Mouse (Mus musculus) MEL (cell line): ENCODE results near the gene Atp2a3. TPM values are rescaled to one million over a fixed set of nuclear protein-coding genes. Genes with fewer than 3 reads are reported as not detected.
A peak's percentile ranks its signal among the peaks of the same experiment; 100 is the strongest.

ENCODE experiments used
- DNase-seq: peaks from one replicate; pipeline ENCODE4 v3.0.0; 2011; ENCODE audit warnings: low read depth, low spot score
- H3K27ac ChIP-seq: 2 replicates; pipeline ENCODE4 v1.5.1; 2012; ENCODE audit warnings: low read depth, mild to moderate bottlenecking, control low read depth, low read length, moderate library complexity; ENCODE audit not compliant: control insufficient read depth
- H3K27me3 ChIP-seq, 2 experiments: fragments of 150-350 bp in 1 of 2; sonication (generic) in 1 of 2; 2 replicates each; pipeline ENCODE4 v1.6.1; 2012; ENCODE audit warnings: low read length in 2 of 2, mild to moderate bottlenecking in 2 of 2, improper control_type of control experiment in 1 of 2, moderate library complexity in 1 of 2; ENCODE audit not compliant: insufficient read depth in 2 of 2, control insufficient read depth in 1 of 2
- H3K36me3 ChIP-seq, 2 experiments: 2 replicates each; pipeline ENCODE4 v1.6.1; 2012 to 2014; ENCODE audit warnings: low read length in 2 of 2, improper control_type of control experiment in 1 of 2, inconsistent platforms in 1 of 2, mild to moderate bottlenecking in 1 of 2; ENCODE audit not compliant: insufficient read depth in 2 of 2, control insufficient read depth in 1 of 2
- H3K4me1 ChIP-seq, 2 experiments: fragments of 150-350 bp in 1 of 2; sonication (generic) in 1 of 2; 2 replicates each; pipeline ENCODE4 v1.6.1; 2012; ENCODE audit warnings: low read length in 2 of 2, improper control_type of control experiment in 1 of 2, mild to moderate bottlenecking in 1 of 2; ENCODE audit not compliant: insufficient read depth in 2 of 2, control insufficient read depth in 1 of 2
- H3K4me3 ChIP-seq, 2 experiments: fragments of 150-350 bp in 1 of 2; sonication (generic) in 1 of 2; 2 replicates each; pipeline ENCODE4 v1.5.1; 2012; ENCODE audit warnings: low read depth in 2 of 2, low read length in 2 of 2, mild to moderate bottlenecking in 2 of 2, moderate library complexity in 2 of 2, control low read depth in 1 of 2, improper control_type of control experiment in 1 of 2; ENCODE audit not compliant: control insufficient read depth in 1 of 2, insufficient read depth in 1 of 2
- H3K79me2 ChIP-seq: 2 replicates; pipeline ENCODE4 v1.6.1; 2012; ENCODE audit warnings: mild to moderate bottlenecking, low read length, moderate library complexity; ENCODE audit not compliant: control insufficient read depth, poor library complexity, insufficient read depth
- H3K9ac ChIP-seq: 2 replicates; pipeline ENCODE4 v1.6.1; 2012; ENCODE audit warnings: low read depth, mild to moderate bottlenecking, control low read depth, low read length, moderate library complexity; ENCODE audit not compliant: control insufficient read depth, poor library complexity, severe bottlenecking
- H3K9me3 ChIP-seq: fragments of 150-350 bp; sonication (generic); replicated peaks from 2 replicates; pipeline ENCODE4 v1.6.1; 2012; ENCODE audit warnings: mild to moderate bottlenecking, low read length, improper control_type of control experiment, moderate library complexity; ENCODE audit not compliant: insufficient read depth
- CHD2 ChIP-seq: IDR thresholded peaks from 2 replicates; pipeline ENCODE4 v1.6.1; 2011; ENCODE audit warnings: low read length, improper control_type of control experiment
- CTCF ChIP-seq, 3 experiments: IDR thresholded peaks in 2 of 3; conservative IDR thresholded peaks in 1 of 3; 2 replicates each; pipeline ENCODE4 v1.5.1; 2011 to 2012; ENCODE audit warnings: low read length in 3 of 3, low read depth in 2 of 3, mild to moderate bottlenecking in 2 of 3, improper control_type of control experiment in 1 of 3, inconsistent platforms in 1 of 3, mixed read lengths in 1 of 3, moderate library complexity in 1 of 3; ENCODE audit not compliant: control insufficient read depth in 1 of 3, insufficient read depth in 1 of 3, poor library complexity in 1 of 3, severe bottlenecking in 1 of 3
- ELF1 ChIP-seq: IDR thresholded peaks from 2 replicates; pipeline ENCODE4 v1.6.1; 2014; ENCODE audit warnings: low read depth, mild to moderate bottlenecking, inconsistent platforms, low read length, improper control_type of control experiment, moderate library complexity
- EP300 ChIP-seq, 2 experiments: IDR thresholded peaks; 2 replicates each; pipeline ENCODE4 v1.6.1; 2011; ENCODE audit warnings: improper control_type of control experiment in 2 of 2, low read length in 2 of 2, low read depth in 1 of 2, mild to moderate bottlenecking in 1 of 2
- ETS1 ChIP-seq: IDR thresholded peaks from 2 replicates; pipeline ENCODE4 v1.6.1; 2012; ENCODE audit warnings: low read depth, mild to moderate bottlenecking, inconsistent platforms, low read length, improper control_type of control experiment, moderate library complexity
- GABPA ChIP-seq: IDR thresholded peaks from 2 replicates; pipeline ENCODE4 v1.6.1; 2012; ENCODE audit warnings: low read depth, mild to moderate bottlenecking, inconsistent platforms, low read length, improper control_type of control experiment, moderate library complexity
- GATA1 ChIP-seq: IDR thresholded peaks from 2 replicates; pipeline ENCODE4 v1.6.1; 2011; ENCODE audit warnings: low read depth, low read length, improper control_type of control experiment
- HCFC1 ChIP-seq: IDR thresholded peaks from 2 replicates; pipeline ENCODE4 v1.6.1; 2012; ENCODE audit warnings: low read depth, mild to moderate bottlenecking, inconsistent platforms, low read length, improper control_type of control experiment, moderate library complexity
- JUND ChIP-seq: IDR thresholded peaks from 2 replicates; pipeline ENCODE4 v1.6.1; 2011; ENCODE audit warnings: low read depth, mild to moderate bottlenecking, improper control_type of control experiment, low read length
- KAT2A ChIP-seq: conservative IDR thresholded peaks from 2 replicates; pipeline ENCODE4 v1.6.1; 2012; ENCODE audit warnings: low read depth, low read length, improper control_type of control experiment, inconsistent platforms
- MEF2A ChIP-seq: IDR thresholded peaks from 2 replicates; pipeline ENCODE4 v1.6.1; 2014; ENCODE audit warnings: low read depth, mild to moderate bottlenecking, inconsistent platforms, low read length, improper control_type of control experiment; ENCODE audit not compliant: poor library complexity, insufficient replicate concordance, severe bottlenecking; ENCODE audit errors: extremely low read depth
- MXI1 ChIP-seq: IDR thresholded peaks from 2 replicates; pipeline ENCODE4 v1.6.1; 2011; ENCODE audit warnings: mild to moderate bottlenecking, low read depth, low read length, improper control_type of control experiment
- NELFE ChIP-seq: IDR thresholded peaks from 2 replicates; pipeline ENCODE4 v1.6.1; 2011; ENCODE audit warnings: low read depth, low read length, improper control_type of control experiment
- POLR2A ChIP-seq, 2 experiments: IDR thresholded peaks; 2 replicates each; pipeline ENCODE4 v1.6.1; 2011 to 2012; ENCODE audit warnings: low read length in 2 of 2, mild to moderate bottlenecking in 2 of 2, control low read depth in 1 of 2, improper control_type of control experiment in 1 of 2, low read depth in 1 of 2, moderate library complexity in 1 of 2; ENCODE audit not compliant: control insufficient read depth in 1 of 2, insufficient read depth in 1 of 2, poor library complexity in 1 of 2
- POLR2AphosphoS2 ChIP-seq: IDR thresholded peaks from 2 replicates; pipeline ENCODE4 v1.6.1; 2011; ENCODE audit warnings: low read length, improper control_type of control experiment
- POLR2AphosphoS5 ChIP-seq: IDR thresholded peaks from 2 replicates; pipeline ENCODE4 v1.6.1; 2012; ENCODE audit warnings: low read depth, borderline replicate concordance, mild to moderate bottlenecking, inconsistent platforms, low read length, moderate library complexity, mixed read lengths
- RAD21 ChIP-seq: IDR thresholded peaks from 2 replicates; pipeline ENCODE4 v1.6.1; 2011; ENCODE audit warnings: mild to moderate bottlenecking, low read depth, low read length, improper control_type of control experiment
- RCOR1 ChIP-seq: IDR thresholded peaks from 2 replicates; pipeline ENCODE4 v1.6.1; 2012; ENCODE audit warnings: low read depth, mild to moderate bottlenecking, inconsistent platforms, low read length, improper control_type of control experiment
- SIN3A ChIP-seq: IDR thresholded peaks from 2 replicates; pipeline ENCODE4 v1.6.1; 2012; ENCODE audit warnings: low read length, improper control_type of control experiment, inconsistent platforms
- SMC3 ChIP-seq: IDR thresholded peaks from 2 replicates; pipeline ENCODE4 v1.6.1; 2011; ENCODE audit warnings: low read depth, low read length, improper control_type of control experiment
- TAL1 ChIP-seq: IDR thresholded peaks from 2 replicates; pipeline ENCODE4 v1.6.1; 2012; ENCODE audit warnings: mild to moderate bottlenecking, inconsistent platforms, low read length, moderate library complexity, mixed read lengths
- TCF12 ChIP-seq: IDR thresholded peaks from 2 replicates; pipeline ENCODE4 v1.6.1; 2014; ENCODE audit warnings: low read depth, mild to moderate bottlenecking, inconsistent platforms, low read length, improper control_type of control experiment, moderate library complexity
- USF1 ChIP-seq: IDR thresholded peaks from 2 replicates; pipeline ENCODE4 v1.6.1; 2014; ENCODE audit warnings: low read depth, mild to moderate bottlenecking, inconsistent platforms, low read length, improper control_type of control experiment, moderate library complexity
- ZC3H11A ChIP-seq: IDR thresholded peaks from 2 replicates; pipeline ENCODE4 v1.6.1; 2012; ENCODE audit warnings: low read depth, mild to moderate bottlenecking, inconsistent platforms, low read length, improper control_type of control experiment
- ZKSCAN1 ChIP-seq: IDR thresholded peaks from 2 replicates; pipeline ENCODE4 v1.6.1; 2012; ENCODE audit warnings: low read depth, mild to moderate bottlenecking, inconsistent platforms, low read length, improper control_type of control experiment, moderate library complexity
- ZMIZ1 ChIP-seq: IDR thresholded peaks from 2 replicates; pipeline ENCODE4 v1.6.1; 2012; ENCODE audit warnings: low read depth, mild to moderate bottlenecking, inconsistent platforms, low read length, improper control_type of control experiment, moderate library complexity
- ZNF384 ChIP-seq: IDR thresholded peaks from 2 replicates; pipeline ENCODE4 v1.6.1; 2012; ENCODE audit warnings: low read depth, mild to moderate bottlenecking, inconsistent platforms, low read length, improper control_type of control experiment
- polyA plus RNA-seq, 2 experiments: library from polyadenylated mRNA; stranded (reverse) in 1 of 2; unstranded in 1 of 2; fragments of >175 nt in 1 of 2; fragments of >200 nt in 1 of 2; gene quantifications; 2 replicates each; pipeline versions ENCODE4 v1.2.1 to v1.2.4; 2012; ENCODE audit warnings: low replicate concordance in 2 of 2, low read depth in 1 of 2; ENCODE audit not compliant: insufficient read length in 2 of 2, insufficient read depth in 1 of 2, missing spikeins in 1 of 2
- total RNA-seq: library from RNA; depleted of rRNA; stranded (reverse); fragments of 300-350 nt; gene quantifications from 2 replicates; pipeline ENCODE4 v1.2.3, GENCODE M21; 2012

The Atp2a3 gene
- total and polyA plus RNA-seq, 3 experiments: 10.7 to 49.9 TPM; not detected in 1

- TF ChIP-seq USF1 (no peak), ZKSCAN1 (no peak), POLR2AphosphoS2 (no peak), ETS1 (no peak)
Measured at GRCm38 (mm10) chr11:73001029-73001428, 40.1 kb downstream of the Atp2a3 start (continued).

- TF ChIP-seq SIN3A (0 out of 2 replicates have a peak, but pooled peaks have one; percentile 31), EP300 (IDR thresholded peaks at IDR 0.05; ENCODE audit: low read depth in 1 of 2, low read length in 2 of 2) (no peak), ZKSCAN1 (no peak), MXI1 (peak; percentile 47), CTCF (IDR thresholded peaks at IDR 0.05 in 2 of 3, conservative IDR thresholded peaks at IDR 0.05 in 1 of 3; ENCODE audit: control insufficient read depth in 1 of 3, insufficient read depth in 1 of 3, low read depth in 2 of 3, low read length in 3 of 3, poor library complexity in 1 of 3, severe bottlenecking in 1 of 3) (peak; percentile 71 to 93 (median 81)), ZC3H11A (peak; percentile 95), ELF1 (0 out of 2 replicates have a peak, but pooled peaks have one; percentile 36), NELFE (peak; percentile 11; the same call in 1 of the 2 replicates), TCF12 (0 out of 2 replicates have a peak, but pooled peaks have one; percentile 21), SMC3 (peak; percentile 92), RAD21 (peak; percentile 97), ETS1 (no peak), HCFC1 (0 out of 2 replicates have a peak, but pooled peaks have one; percentile 36)
- no peaks in the 10 kb centered on the region for H3K79me2 ChIP-seq
- no peak overlapping the region for H3K27ac ChIP-seq
- no peak overlapping the region for H3K4me3 ChIP-seq
- H3K4me1 ChIP-seq: peaks cover 0 to 14% of the 10 kb centered on the region in 2 experiments; a peak in 2 of 4 replicates
- DNase-seq: peak; percentile 90
- no peak overlapping the region for H3K9ac ChIP-seq
- no peaks in the 10 kb centered on the region for H3K27me3 ChIP-seq
- H3K9me3 ChIP-seq: no peaks in the 10 kb centered on the region
- peaks cover 0 to 2% of the 10 kb centered on the region in 2 experiments; a peak in 1 of 4 replicates for H3K36me3 ChIP-seq
Measured at GRCm38 (mm10) chr11:73006377-73006776, 45.4 kb downstream of the Atp2a3 start.

- Histone ChIP-seq H3K9me3 (no peaks in the 10 kb centered on the region), H3K4me3 (no peak overlapping the region), H3K79me2 (no peaks in the 10 kb centered on the region), H3K27me3 (no peaks in the 10 kb centered on the region), H3K36me3 (peaks cover 0 to 2% of the 10 kb centered on the region in 2 experiments; a peak in 1 of 4 replicates), H3K27ac (no peak overlapping the region), H3K4me1 (peaks cover 0 to 14% of the 10 kb centered on the region in 2 experiments; a peak in 2 of 4 replicates), H3K9ac (no peak overlapping the region)
- no peak for TF ChIP-seq GATA1
- no peak for TF ChIP-seq MEF2A
- no peak for TF ChIP-seq USF1
- TF ChIP-seq KAT2A: no peak
- TF ChIP-seq RCOR1: no peak
- TF ChIP-seq JUND: no peak
- no peak for TF ChIP-seq GABPA
- no peak for TF ChIP-seq CTCF (IDR thresholded peaks at IDR 0.05 in 2 of 3, conservative IDR thresholded peaks at IDR 0.05 in 1 of 3; ENCODE audit: control insufficient read depth in 1 of 3, insufficient read depth in 1 of 3, low read depth in 2 of 3, low read length in 3 of 3, poor library complexity in 1 of 3, severe bottlenecking in 1 of 3)
- no peak for TF ChIP-seq TAL1
- TF ChIP-seq POLR2AphosphoS5: no peak
- TF ChIP-seq TCF12: no peak
- no peak for TF ChIP-seq ZC3H11A
- no peak for TF ChIP-seq POLR2AphosphoS2
- TF ChIP-seq ZNF384: no peak
- no peak for TF ChIP-seq ZMIZ1
- TF ChIP-seq HCFC1: no peak
- TF ChIP-seq CHD2: no peak
- TF ChIP-seq POLR2A (IDR thresholded peaks at IDR 0.05; ENCODE audit: control insufficient read depth in 1 of 2, insufficient read depth in 1 of 2, low read depth in 1 of 2, low read length in 2 of 2, poor library complexity in 1 of 2): no peak
- no peak for TF ChIP-seq SIN3A
- no peak for DNase-seq
Measured at GRCm38 (mm10) chr11:73007113-73007512, 46.1 kb downstream of the Atp2a3 start.
